ENCODE assay signal across 25 mouse cellular contexts in the genomic region with DNA sequence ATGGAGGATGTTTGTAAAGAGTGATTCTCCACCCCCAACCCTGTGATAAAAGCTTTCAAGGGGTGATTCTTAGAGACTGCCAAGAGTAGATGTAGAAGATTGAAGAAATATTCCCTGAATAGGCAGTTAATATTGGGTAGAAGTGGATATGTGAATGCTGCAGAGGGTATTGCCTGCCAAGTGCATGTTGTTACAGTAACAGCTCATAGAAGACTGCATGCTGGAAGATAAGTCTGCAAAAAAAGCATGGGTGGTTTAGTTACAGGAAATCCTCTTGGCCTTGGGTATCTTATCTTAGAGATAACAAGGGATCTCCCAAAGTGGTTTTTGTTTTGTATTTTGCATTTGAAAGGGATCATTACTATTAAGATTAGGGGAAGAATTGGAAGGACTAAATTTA. TPM values are rescaled to one million over a fixed set of nuclear protein-coding genes. Genes with fewer than 3 reads are reported as not detected.
"Had no signal": no experiment of that assay in that cellular context is flagged by ENCODE, and none has a peak within 500 bp of the region (broad histone marks: within the 10 kb centered on the region; RNA-seq: fewer than 3 reads in every experiment).

No protein-coding gene starts in this region.

- ATAC-seq: lung, postnatal 0 days; midbrain, embryonic 13.5 days; midbrain, embryonic 15.5 days had no signal

- H3K36me3 ChIP-seq: lung, embryonic 15.5 days; midbrain, embryonic 13.5 days; midbrain, embryonic 15.5 days; neural tube, embryonic 12.5 days; stomach, embryonic 15.5 days had no signal

- H3K4me1 ChIP-seq: lung, embryonic 15.5 days; midbrain, embryonic 13.5 days; midbrain, embryonic 15.5 days; neural tube, embryonic 12.5 days; stomach, embryonic 15.5 days had no signal

- H3K27me3 ChIP-seq: lung, embryonic 15.5 days; midbrain, embryonic 13.5 days; midbrain, embryonic 15.5 days; neural tube, embryonic 12.5 days; stomach, embryonic 15.5 days had no signal

- DNase-seq: lung, adult 2 months; lung, postnatal 14 days; lung, postnatal 36 days; right cerebral cortex, postnatal 14 days; thymus, adult 2 months; thymus, postnatal 25 days; thymus, postnatal 4 days had no signal

- H3K27ac ChIP-seq: liver, embryonic 14.5 days; lung, embryonic 15.5 days; macrophage; midbrain, embryonic 13.5 days; midbrain, embryonic 15.5 days; neural tube, embryonic 12.5 days; stomach, embryonic 15.5 days; stomach, postnatal 0 days had no signal

- H3K4me3 ChIP-seq: lung, embryonic 15.5 days; midbrain, embryonic 13.5 days; midbrain, embryonic 15.5 days; neural tube, embryonic 12.5 days; stomach, embryonic 15.5 days had no signal

- H3K9me3 ChIP-seq: lung, embryonic 15.5 days; midbrain, embryonic 13.5 days; midbrain, embryonic 15.5 days; neural tube, embryonic 12.5 days; stomach, embryonic 15.5 days had no signal

- H3K9ac ChIP-seq: liver, embryonic 14.5 days; lung, embryonic 15.5 days; midbrain, embryonic 13.5 days; midbrain, embryonic 15.5 days; neural tube, embryonic 12.5 days; stomach, embryonic 15.5 days had no signal

- H3K4me2 ChIP-seq: lung, embryonic 15.5 days; midbrain, embryonic 11.5 days; midbrain, embryonic 13.5 days; midbrain, embryonic 15.5 days; neural tube, embryonic 12.5 days; stomach, embryonic 15.5 days had no signal

RNA-seq across cellular contexts. Expression of a gene that starts 30.7 kb away (rescaled TPM):
- total RNA-seq: neutrophil, adult 5-6 weeks had no signal

RNA-seq across cellular contexts. Expression of a gene that starts 36.3 kb away (rescaled TPM):
- total RNA-seq: megakaryocyte, adult 5-6 weeks; midbrain, postnatal 0 days; monocyte, adult 5-6 weeks; neutrophil, adult 5-6 weeks had no signal
- polyA plus RNA-seq: liver, embryonic 14.5 days; liver, embryonic 16.5 days; lung, adult 2 months; lung, embryonic 15.5 days; lung, postnatal 0 days; macrophage; midbrain, embryonic 11.5 days; midbrain, embryonic 13.5 days; midbrain, embryonic 15.5 days; midbrain, postnatal 0 days; neural tube, embryonic 12.5 days; neural tube, embryonic 14.5 days; spleen, adult 2 months; stomach, embryonic 15.5 days; stomach, postnatal 0 days; thymus, adult 2 months; urinary bladder, adult 2 months had no signal
